Mouse (Mus musculus): ENCODE data around the gene Pcbd1. TPM values are rescaled to one million over a fixed set of nuclear protein-coding genes. Genes with fewer than 3 reads are reported as not detected.
"Not testable (repeated sequence)": the region's sequence is repeated elsewhere in the genome, so short reads cannot be mapped to it uniquely, and the experiment has no call there.

Pcbd1 gene
- polyA plus RNA-seq, 1 experiment from 2014 or later, result 124 TPM

DNA sequence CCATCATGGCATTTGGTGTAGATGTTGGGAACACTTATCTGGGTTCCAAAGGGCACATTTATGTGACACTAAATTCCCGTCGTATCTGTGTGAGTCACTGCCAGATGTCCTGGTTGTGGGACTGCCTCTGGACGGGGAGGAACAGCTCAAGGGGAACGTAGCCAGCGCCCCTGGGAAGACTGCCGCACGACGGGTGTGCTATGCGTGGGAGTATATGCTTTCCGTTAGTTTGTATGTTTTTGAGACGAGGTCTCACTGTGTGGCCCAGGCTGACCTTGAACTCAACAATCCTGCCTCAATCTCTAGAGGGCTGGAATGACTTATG, 8.2 kb upstream of the Pcbd1 start:
- Histone ChIP-seq H3K9me3 (replicated peaks; ENCODE audit: control insufficient read depth, low read length) (no peaks in the 10 kb centered on the region), H3K27ac (ENCODE audit: low read length) (no peak overlapping the region), H3K9ac (ENCODE audit: low read length) (no peak overlapping the region), H3K4me3 (replicated peaks; ENCODE audit: low read length) (no peak overlapping the region), H3K4me1 (ENCODE audit: control insufficient read depth, insufficient read depth, low read length) (no peaks in the 10 kb centered on the region; the same call in 1 of the 2 replicates), H3K27me3 (ENCODE audit: control insufficient read depth, insufficient read depth, low read length) (no peaks in the 10 kb centered on the region), H3K36me3 (ENCODE audit: control insufficient read depth, insufficient read depth, low read length) (no peaks in the 10 kb centered on the region), H3K4me2 (ENCODE audit: low read depth, low read length) (no peak overlapping the region)
- ATAC-seq (ENCODE audit: insufficient read depth, low FRiP score), result no peak
- 64% methylated on average over 11 of the region's 11 CpGs for WGBS

DNA sequence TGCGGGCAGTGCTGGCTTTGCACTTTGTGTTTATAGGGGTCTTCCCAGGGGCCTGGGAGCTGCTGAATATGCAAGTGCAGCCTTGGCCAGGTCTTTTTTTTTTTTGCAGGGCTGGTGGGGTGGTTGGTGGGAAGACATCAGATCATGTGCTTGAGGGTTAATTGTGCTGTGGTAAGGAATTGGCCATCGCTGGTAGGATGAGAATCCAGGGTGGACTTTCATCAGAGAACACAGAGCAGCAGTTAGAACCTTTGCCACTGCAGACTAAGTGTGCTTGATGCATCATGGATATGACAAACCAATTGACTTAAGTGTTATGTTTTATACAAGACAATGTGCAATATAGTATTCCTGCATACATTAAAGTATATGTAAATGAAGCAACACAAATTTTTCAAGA, 3.8 kb upstream of the Pcbd1 start:
- H3K27ac ChIP-seq (ENCODE audit: low read length), result no peak overlapping the region
- no peak overlapping the region for H3K9ac ChIP-seq (ENCODE audit: low read length)
- no peaks in the 10 kb centered on the region for H3K27me3 ChIP-seq (ENCODE audit: control insufficient read depth, insufficient read depth, low read length)
- no peak overlapping the region for H3K4me3 ChIP-seq (replicated peaks; ENCODE audit: low read length)
- no peak overlapping the region for H3K4me2 ChIP-seq (ENCODE audit: low read depth, low read length)
- 73% methylated on average over 2 of the region's 2 CpGs for WGBS
- peaks cover 6% of the 10 kb centered on the region; the same call in 1 of the 2 replicates for H3K4me1 ChIP-seq (ENCODE audit: control insufficient read depth, insufficient read depth, low read length)
- no peaks in the 10 kb centered on the region for H3K36me3 ChIP-seq (ENCODE audit: control insufficient read depth, insufficient read depth, low read length)
- no peak for ATAC-seq (ENCODE audit: insufficient read depth, low FRiP score)
- H3K9me3 ChIP-seq (replicated peaks; ENCODE audit: control insufficient read depth, low read length), result no peaks in the 10 kb centered on the region

DNA sequence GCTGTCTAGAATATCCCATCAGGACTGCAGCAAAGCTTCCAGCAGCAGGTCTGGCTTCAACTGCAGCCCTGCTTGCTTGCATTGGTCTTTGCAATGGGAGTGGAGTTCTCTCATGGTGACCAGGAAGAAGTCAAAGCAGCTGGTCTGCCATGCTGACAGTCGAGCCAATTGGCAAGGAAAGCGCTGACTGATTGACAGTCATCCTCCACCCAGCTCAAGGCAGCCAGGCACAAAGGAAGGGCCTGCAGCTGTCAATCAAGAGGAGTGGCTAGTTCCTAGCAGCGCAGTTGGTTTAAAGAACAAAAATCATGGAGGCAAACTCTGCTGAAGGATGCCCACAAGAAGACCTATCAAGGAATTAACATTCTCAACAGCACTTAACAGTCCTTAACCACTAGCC, 2.6 kb upstream of the Pcbd1 start:
- no peak overlapping the region for H3K27ac ChIP-seq (ENCODE audit: low read length)
- H3K9me3 ChIP-seq (replicated peaks; ENCODE audit: control insufficient read depth, low read length), result no peaks in the 10 kb centered on the region
- H3K9ac ChIP-seq (ENCODE audit: low read length), result no peak overlapping the region
- ATAC-seq (ENCODE audit: insufficient read depth, low FRiP score), result no peak
- no peaks in the 10 kb centered on the region for H3K27me3 ChIP-seq (ENCODE audit: control insufficient read depth, insufficient read depth, low read length)
- H3K4me2 ChIP-seq (ENCODE audit: low read depth, low read length), result no peak overlapping the region
- 56% methylated on average over 3 of the region's 3 CpGs for WGBS
- no peak overlapping the region for H3K4me3 ChIP-seq (replicated peaks; ENCODE audit: low read length)
- H3K36me3 ChIP-seq (ENCODE audit: control insufficient read depth, insufficient read depth, low read length), result no peaks in the 10 kb centered on the region
- H3K4me1 ChIP-seq (ENCODE audit: control insufficient read depth, insufficient read depth, low read length), result peaks cover 6% of the 10 kb centered on the region; the same call in 1 of the 2 replicates

DNA sequence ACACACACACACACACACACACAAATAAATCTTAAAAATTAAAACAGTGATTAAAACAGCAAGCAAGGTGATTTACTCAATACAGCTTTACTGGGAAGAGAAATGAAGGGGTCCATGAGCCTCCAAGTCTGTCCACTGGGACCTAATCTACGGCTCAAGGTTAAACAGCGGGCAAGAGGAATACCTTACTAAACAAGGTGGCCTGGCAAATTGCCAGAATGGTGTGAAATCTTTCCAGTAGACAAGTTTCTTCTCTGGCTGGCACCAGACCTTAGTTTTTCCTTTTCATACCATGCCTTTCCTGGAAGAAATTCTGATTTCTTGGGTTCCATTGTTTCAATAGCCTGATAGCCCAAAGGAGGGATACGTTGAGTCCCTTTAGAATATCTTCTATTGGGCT, 663 bp upstream of the Pcbd1 start:
- H3K27me3 ChIP-seq (ENCODE audit: control insufficient read depth, insufficient read depth, low read length), result no peaks in the 10 kb centered on the region
- no peak overlapping the region for H3K9ac ChIP-seq (ENCODE audit: low read length)
- no peak overlapping the region for H3K4me2 ChIP-seq (ENCODE audit: low read depth, low read length)
- no peaks in the 10 kb centered on the region for H3K9me3 ChIP-seq (replicated peaks; ENCODE audit: control insufficient read depth, low read length)
- H3K4me1 ChIP-seq (ENCODE audit: control insufficient read depth, insufficient read depth, low read length), result peaks cover 6% of the 10 kb centered on the region; the same call in 1 of the 2 replicates
- no peaks in the 10 kb centered on the region for H3K36me3 ChIP-seq (ENCODE audit: control insufficient read depth, insufficient read depth, low read length)
- no peak overlapping the region for H3K4me3 ChIP-seq (replicated peaks; ENCODE audit: low read length)
- no peak for ATAC-seq (ENCODE audit: insufficient read depth, low FRiP score)
- no peak overlapping the region for H3K27ac ChIP-seq (ENCODE audit: low read length)
- WGBS, result 61% methylated on average over 3 of the region's 3 CpGs

DNA sequence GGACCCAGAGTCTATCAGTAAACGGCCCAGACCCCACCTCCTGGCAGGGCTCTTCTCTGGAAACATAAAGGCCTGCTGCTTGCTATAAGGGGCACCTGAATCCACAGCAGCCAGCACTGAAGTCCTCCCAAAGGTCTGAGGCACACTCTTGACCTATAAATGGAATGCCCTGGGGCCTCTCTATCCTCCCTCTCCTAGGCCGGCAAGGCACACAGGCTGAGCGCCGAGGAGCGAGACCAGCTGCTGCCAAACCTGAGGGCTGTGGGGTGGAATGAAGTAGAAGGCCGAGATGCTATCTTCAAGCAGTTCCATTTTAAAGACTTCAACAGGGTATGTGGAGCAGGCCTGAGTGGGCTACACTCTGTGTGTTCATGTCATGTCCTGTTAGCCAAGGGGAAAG, 2.7 kb downstream of the Pcbd1 start:
- 76% methylated on average over 6 of the region's 6 CpGs for WGBS
- no peak overlapping the region for H3K27ac ChIP-seq (ENCODE audit: low read length)
- H3K9me3 ChIP-seq (replicated peaks; ENCODE audit: control insufficient read depth, low read length), result no peaks in the 10 kb centered on the region
- H3K36me3 ChIP-seq (ENCODE audit: control insufficient read depth, insufficient read depth, low read length), result no peaks in the 10 kb centered on the region
- peaks cover 6% of the 10 kb centered on the region; the same call in 1 of the 2 replicates for H3K4me1 ChIP-seq (ENCODE audit: control insufficient read depth, insufficient read depth, low read length)
- no peak overlapping the region for H3K4me2 ChIP-seq (ENCODE audit: low read depth, low read length)
- no peaks in the 10 kb centered on the region for H3K27me3 ChIP-seq (ENCODE audit: control insufficient read depth, insufficient read depth, low read length)
- H3K9ac ChIP-seq (ENCODE audit: low read length), result no peak overlapping the region
- ATAC-seq (ENCODE audit: insufficient read depth, low FRiP score), result no peak
- no peak overlapping the region for H3K4me3 ChIP-seq (replicated peaks; ENCODE audit: low read length)

DNA sequence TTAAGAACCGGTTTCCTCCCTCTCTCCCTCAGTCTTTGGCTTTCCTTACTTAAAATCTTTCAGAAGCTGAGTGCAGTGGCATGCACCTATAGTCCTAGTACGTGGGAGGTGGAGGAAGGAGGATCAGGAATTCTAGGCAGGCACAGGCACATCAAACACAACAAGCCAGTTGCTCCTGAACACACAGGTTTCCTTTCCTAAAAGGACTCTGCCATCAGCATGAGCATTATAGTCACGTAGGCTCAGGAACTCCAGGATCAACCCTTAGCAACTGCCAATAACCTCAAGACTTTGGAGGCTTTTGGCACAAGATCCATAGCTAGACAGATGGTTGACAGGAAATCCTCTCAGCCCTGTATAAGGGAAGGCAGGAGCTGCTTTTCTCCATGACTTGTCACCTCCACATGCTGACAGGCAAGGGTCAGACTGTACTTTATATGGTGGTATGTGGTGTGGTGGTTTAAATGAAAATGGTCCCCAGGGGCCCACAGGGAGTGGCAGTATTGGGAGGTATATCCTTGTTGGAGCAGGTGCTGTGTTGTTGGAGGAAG, 14.5 kb downstream of the Pcbd1 start:
- 85% methylated on average over 3 of the region's 3 CpGs for WGBS
- H3K27ac ChIP-seq (ENCODE audit: low read length), result no peak overlapping the region
- peaks cover 17% of the 10 kb centered on the region for H3K36me3 ChIP-seq (ENCODE audit: control insufficient read depth, insufficient read depth, low read length)
- H3K27me3 ChIP-seq (ENCODE audit: control insufficient read depth, insufficient read depth, low read length), result no peaks in the 10 kb centered on the region
- H3K4me2 ChIP-seq (ENCODE audit: low read depth, low read length), result no peak overlapping the region
- ATAC-seq (ENCODE audit: insufficient read depth, low FRiP score), result no peak
- H3K4me3 ChIP-seq (replicated peaks; ENCODE audit: low read length), result no peak overlapping the region
- no peaks in the 10 kb centered on the region for H3K9me3 ChIP-seq (replicated peaks; ENCODE audit: control insufficient read depth, low read length)
- H3K4me1 ChIP-seq (ENCODE audit: control insufficient read depth, insufficient read depth, low read length), result no peaks in the 10 kb centered on the region
- H3K9ac ChIP-seq (ENCODE audit: low read length), result no peak overlapping the region

DNA sequence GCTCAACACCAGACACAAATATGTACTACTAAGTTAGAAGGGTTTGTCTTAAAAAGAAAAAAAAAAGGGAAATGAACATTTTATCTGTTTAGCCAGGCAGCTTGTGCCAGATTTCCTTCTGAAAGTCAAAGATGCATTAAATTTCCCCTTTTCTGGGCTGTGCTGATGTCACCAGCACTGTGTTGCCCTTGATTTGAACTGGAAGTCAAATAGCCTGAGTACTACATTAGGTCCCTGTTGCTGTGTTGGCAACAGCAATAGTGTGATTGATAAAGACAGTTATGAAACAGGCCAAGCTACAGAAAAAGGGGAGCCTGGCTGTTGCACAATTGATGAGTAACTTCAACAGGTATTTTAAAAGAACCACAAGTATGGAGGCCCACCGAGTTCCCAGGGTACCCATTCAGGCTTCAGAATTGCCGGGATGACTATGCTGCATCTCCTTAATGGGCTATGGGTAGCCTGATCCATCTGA, 25.2 kb downstream of the Pcbd1 start:
- no peaks in the 10 kb centered on the region for H3K9me3 ChIP-seq (replicated peaks; ENCODE audit: control insufficient read depth, low read length)
- H3K9ac ChIP-seq (ENCODE audit: low read length), result no peak overlapping the region
- no peak overlapping the region for H3K4me2 ChIP-seq (ENCODE audit: low read depth, low read length)
- H3K27ac ChIP-seq (ENCODE audit: low read length), result no peak overlapping the region
- no peak overlapping the region for H3K4me3 ChIP-seq (replicated peaks; ENCODE audit: low read length)
- no peak for ATAC-seq (ENCODE audit: insufficient read depth, low FRiP score)
- H3K27me3 ChIP-seq (ENCODE audit: control insufficient read depth, insufficient read depth, low read length), result no peaks in the 10 kb centered on the region
- WGBS, result 97% methylated on average over 2 of the region's 2 CpGs
- H3K4me1 ChIP-seq (ENCODE audit: control insufficient read depth, insufficient read depth, low read length), result no peaks in the 10 kb centered on the region
- peaks cover 16% of the 10 kb centered on the region; the same call in 1 of the 2 replicates for H3K36me3 ChIP-seq (ENCODE audit: control insufficient read depth, insufficient read depth, low read length)

DNA sequence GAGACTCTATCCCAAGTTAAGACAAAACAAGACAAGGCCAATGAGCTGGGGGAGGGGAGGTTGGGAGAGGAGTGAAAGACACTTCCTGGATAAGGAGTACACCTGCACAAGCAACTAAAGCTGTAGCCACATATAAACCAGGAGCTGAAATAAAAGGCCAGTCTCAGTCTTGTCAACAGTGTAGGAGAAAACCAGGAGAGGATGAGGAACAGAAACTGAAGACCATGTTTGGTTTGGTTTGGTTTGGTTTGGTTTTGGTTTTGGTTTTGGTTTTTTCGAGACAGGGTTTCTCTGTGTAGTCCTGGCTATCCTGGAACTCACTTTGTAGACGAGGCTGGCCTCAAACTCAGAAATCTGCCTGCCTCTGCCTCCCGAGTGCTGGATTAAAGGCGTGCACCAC, 32.6 kb downstream of the Pcbd1 start:
- ATAC-seq (ENCODE audit: insufficient read depth, low FRiP score), result not testable (repeated sequence)
- 83% methylated on average over 4 of the region's 4 CpGs for WGBS

DNA sequence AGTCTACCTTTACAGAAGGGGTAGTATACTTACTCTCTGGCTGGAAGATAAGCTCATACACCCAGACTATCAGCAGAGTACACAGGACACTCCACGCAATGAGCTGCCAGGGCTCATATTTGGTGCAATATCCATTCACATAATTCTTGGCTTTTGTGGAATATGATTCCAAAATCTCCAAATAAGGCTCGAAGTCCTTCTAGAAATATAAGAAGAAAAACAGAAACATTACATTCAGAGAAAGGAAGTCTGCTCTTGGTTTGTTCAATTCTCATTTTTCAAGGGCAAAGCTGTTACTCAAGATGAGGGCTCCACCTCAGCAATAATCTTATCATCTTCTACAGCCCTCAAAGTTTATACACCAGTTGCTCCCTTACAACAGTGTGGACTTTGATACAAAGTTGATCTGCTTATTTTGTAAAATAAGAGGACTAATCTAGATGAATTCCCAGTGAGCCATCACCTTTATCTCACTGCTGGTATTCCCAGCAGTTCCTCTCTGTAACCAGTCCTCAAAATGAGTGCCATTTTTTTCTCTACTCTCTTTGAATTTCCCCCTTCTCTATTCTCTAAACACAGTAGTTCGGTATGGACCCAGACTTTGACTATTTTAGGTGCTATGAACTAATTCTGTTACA, 34.3 kb downstream of the Pcbd1 start:
- no peak; the same call in 1 of the 2 replicates for ATAC-seq (ENCODE audit: insufficient read depth, low FRiP score)
- Histone ChIP-seq H3K9ac (ENCODE audit: low read length) (no peak overlapping the region), H3K27me3 (ENCODE audit: control insufficient read depth, insufficient read depth, low read length) (no peaks in the 10 kb centered on the region), H3K4me1 (ENCODE audit: control insufficient read depth, insufficient read depth, low read length) (no peaks in the 10 kb centered on the region), H3K4me3 (replicated peaks; ENCODE audit: low read length) (no peak overlapping the region), H3K9me3 (replicated peaks; ENCODE audit: control insufficient read depth, low read length) (no peaks in the 10 kb centered on the region), H3K27ac (ENCODE audit: low read length) (no peak overlapping the region), H3K36me3 (ENCODE audit: control insufficient read depth, insufficient read depth, low read length) (peaks cover 9% of the 10 kb centered on the region), H3K4me2 (ENCODE audit: low read depth, low read length) (no peak overlapping the region)
- WGBS, result 78% methylated on average over 3 of the region's 3 CpGs

More for the DNA sequence above, 32.6 kb downstream of the Pcbd1 start:
- not testable (repeated sequence) for H3K4me3 ChIP-seq (replicated peaks; ENCODE audit: low read length); H3K4me1 ChIP-seq (ENCODE audit: control insufficient read depth, insufficient read depth, low read length); H3K4me2 ChIP-seq (ENCODE audit: low read depth, low read length); H3K36me3 ChIP-seq (ENCODE audit: control insufficient read depth, insufficient read depth, low read length); H3K27me3 ChIP-seq (ENCODE audit: control insufficient read depth, insufficient read depth, low read length); H3K27ac ChIP-seq (ENCODE audit: low read length); H3K9ac ChIP-seq (ENCODE audit: low read length); H3K9me3 ChIP-seq (replicated peaks; ENCODE audit: control insufficient read depth, low read length)

Measured in stomach, embryonic 16.5 days (tissue).